Mouse (Mus musculus): Measurements from ENCODE around the gene Rgs3. TPM values are rescaled to one million over a fixed set of nuclear protein-coding genes. Genes with fewer than 3 reads are reported as not detected.
A peak's percentile ranks its signal among the peaks of the same experiment; 100 is the strongest.

Gene Rgs3
- polyA plus RNA-seq, 1 experiment: 92.5 TPM

DNA sequence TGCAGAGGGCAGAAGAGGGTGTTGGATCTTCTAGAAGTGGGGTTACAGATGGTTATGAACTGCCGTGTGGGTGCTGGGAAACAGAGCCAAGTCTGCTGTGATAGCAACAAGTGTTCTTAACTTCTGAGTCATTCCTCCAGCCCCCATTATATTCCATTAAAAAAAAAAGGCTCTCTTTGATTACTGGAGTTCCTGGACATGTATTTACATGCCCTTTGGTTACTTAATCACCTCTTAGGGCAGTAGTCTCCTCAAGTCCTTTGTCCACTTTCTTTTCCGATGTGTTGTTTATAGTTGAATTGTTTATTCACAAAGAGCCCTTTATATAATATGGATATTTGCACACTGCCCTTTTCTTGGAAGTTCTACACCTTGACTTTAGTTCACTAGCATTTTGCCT, 106.2 kb downstream of the Rgs3 start:
- no peak for DNase-seq (ENCODE audit: low read depth)
- no peak for TF ChIP-seq POLR2A (IDR thresholded peaks at IDR 0.05; ENCODE audit: borderline replicate concordance, extremely low read depth, insufficient read depth, insufficient read length, poor library complexity, severe bottlenecking)
- TF ChIP-seq CTCF (IDR thresholded peaks at IDR 0.05; ENCODE audit: borderline replicate concordance, extremely low read depth, insufficient read depth, insufficient read length): no peak

DNA sequence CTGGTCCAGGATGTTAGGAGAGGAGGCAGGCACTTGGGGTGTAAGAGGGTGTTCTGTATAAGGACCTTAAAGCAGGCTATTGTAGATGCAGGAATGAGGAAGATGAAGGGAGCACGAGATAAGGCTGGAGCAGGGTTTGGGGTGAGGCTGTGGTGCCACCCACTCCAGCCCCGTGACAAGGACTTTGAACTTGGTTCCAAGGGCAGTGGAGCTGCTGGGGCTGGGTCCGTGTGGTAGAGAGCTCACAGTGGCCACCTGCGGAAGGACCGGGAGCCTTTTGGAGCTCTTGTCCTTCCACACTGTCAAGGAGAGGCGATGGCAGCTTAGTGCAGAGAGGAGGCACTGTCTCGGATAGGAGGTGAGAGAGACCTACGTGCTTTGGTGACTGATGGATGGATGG, 109.0 kb downstream of the Rgs3 start:
- no peak for DNase-seq (ENCODE audit: low read depth)
- TF ChIP-seq POLR2A (IDR thresholded peaks at IDR 0.05; ENCODE audit: borderline replicate concordance, extremely low read depth, insufficient read depth, insufficient read length, poor library complexity, severe bottlenecking) (no peak), CTCF (IDR thresholded peaks at IDR 0.05; ENCODE audit: borderline replicate concordance, extremely low read depth, insufficient read depth, insufficient read length) (no peak)

DNA sequence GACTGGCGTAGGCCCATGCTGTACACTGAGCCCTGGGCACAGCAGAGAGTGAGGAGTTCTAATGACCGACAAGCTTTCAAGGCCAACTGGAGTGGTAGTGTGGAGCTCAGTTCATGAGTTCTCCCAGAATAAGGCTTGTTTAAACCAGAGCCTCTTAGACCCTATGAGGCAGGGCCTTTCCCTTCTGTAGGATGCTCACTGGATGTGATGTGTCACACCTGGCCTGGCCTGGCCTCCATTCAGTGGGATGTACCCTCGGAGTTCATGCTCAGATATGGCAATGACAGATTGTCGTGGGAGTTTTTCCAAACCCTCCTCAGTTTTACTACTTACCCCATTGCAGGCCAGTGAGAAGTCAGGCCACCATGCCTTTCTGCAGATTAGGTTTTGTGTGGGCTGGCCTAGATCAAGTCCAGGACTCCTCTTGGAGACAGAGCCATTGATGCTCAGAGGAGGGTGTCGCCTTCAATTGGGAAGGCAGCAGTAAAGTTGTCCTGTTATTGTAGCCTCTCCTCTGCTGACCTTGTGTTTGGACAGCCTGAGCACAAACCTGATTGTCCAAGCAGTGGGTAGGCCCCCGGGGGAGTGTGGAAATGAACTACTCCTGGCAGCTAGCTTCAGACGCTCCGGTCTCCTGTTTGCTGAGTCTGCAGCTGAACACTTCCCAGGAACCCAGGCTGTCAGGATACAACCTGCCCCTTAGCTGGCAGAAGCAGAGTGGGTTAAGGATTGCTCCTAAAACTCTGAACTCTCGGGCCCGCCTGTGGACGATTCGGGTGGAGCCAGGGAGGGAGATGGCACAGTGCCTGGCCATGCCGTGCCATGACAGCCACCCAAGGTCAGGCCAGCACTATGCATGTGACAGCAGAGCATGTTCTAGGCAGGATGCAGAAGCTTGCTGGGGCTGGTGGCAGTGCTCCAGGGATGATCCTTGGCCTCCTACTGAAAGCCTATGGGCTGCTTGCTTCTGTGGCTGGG, 109.7 kb downstream of the Rgs3 start:
- TF ChIP-seq POLR2A (IDR thresholded peaks at IDR 0.05; ENCODE audit: borderline replicate concordance, extremely low read depth, insufficient read depth, insufficient read length, poor library complexity, severe bottlenecking) (no peak), CTCF (IDR thresholded peaks at IDR 0.05; ENCODE audit: borderline replicate concordance, extremely low read depth, insufficient read depth, insufficient read length) (no peak)
- no peak for DNase-seq (ENCODE audit: low read depth)

DNA sequence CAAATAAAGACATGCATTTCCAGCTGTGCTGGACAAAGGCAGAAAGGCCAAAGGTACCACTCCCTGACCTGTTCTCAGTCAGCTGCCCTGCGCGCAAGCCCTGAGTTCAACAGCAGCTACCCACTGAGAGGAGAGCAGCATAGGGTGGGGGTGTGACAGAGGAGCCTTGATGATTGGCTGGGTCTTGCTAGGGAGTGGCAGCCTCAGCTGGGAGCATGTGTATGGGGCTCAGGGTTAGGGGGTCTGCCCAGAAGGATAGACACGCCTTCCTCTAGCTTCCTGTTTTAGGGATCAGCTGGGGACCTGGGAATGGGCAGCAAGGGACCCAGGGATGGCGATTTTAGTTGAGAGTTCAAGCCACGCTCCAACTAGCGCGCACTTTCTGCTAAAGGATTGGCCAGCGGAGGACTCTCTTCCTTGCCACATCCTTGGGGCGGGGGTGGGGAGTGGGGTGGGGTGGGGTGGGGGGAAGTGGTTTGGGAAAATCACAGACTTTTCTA, 113.9 kb downstream of the Rgs3 start:
- peak; percentile 65 for DNase-seq (ENCODE audit: low read depth)
- TF ChIP-seq POLR2A (IDR thresholded peaks at IDR 0.05; ENCODE audit: borderline replicate concordance, extremely low read depth, insufficient read depth, insufficient read length, poor library complexity, severe bottlenecking) (no peak), CTCF (IDR thresholded peaks at IDR 0.05; ENCODE audit: borderline replicate concordance, extremely low read depth, insufficient read depth, insufficient read length) (no peak)

DNA sequence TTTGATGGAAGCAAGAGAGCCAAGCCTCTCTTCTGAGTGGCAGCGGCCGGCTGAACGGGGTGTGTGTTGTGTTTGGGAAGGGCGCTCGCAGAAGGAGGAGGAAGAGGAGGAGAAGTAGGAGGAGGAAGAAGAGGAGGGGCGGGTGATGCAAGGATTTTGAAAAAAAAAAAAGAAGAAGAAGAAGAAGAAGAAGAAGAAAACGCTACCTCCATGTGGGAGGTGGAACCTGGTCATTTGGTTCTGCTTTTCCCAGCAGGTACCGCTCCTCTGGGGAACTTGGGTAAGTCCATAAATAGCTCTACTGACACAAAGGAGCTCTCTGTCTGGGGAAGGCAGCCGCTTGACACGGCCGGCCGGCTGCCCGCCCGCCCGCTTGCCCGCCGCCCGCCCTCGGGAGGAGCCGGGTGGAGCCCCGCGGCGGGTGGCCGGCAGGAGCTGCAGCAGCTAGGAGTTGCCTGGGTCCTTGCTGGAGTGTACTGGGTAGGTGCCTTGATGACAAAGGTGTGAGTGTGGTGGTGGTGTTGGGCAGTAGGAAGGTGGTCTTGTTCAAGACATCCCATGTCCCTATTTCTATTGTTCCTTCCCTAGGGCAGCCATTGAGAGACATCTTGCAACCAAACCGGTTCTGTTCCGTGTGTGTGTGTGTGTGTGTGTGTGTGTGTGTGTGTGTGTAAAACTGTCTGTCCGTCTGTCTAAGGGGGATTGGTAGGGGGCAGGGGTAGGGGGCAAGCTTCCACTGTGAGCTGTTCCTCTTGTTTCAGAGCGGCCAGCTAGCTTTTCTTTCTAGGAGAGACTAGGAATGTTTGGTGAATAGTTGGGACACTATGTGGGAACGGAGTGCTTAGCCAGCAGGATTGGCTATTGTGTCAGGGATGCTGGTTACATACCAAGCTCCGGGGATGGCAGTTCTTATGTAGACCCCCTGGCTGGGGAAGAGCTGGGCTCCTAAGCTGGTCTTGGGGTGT, 114.7 kb downstream of the Rgs3 start:
- DNase-seq (ENCODE audit: low read depth): peak; percentile 76
- no peak for TF ChIP-seq CTCF (IDR thresholded peaks at IDR 0.05; ENCODE audit: borderline replicate concordance, extremely low read depth, insufficient read depth, insufficient read length)
- peak; percentile 35; the same call in 1 of the 2 replicates for TF ChIP-seq POLR2A (IDR thresholded peaks at IDR 0.05; ENCODE audit: borderline replicate concordance, extremely low read depth, insufficient read depth, insufficient read length, poor library complexity, severe bottlenecking)

DNA sequence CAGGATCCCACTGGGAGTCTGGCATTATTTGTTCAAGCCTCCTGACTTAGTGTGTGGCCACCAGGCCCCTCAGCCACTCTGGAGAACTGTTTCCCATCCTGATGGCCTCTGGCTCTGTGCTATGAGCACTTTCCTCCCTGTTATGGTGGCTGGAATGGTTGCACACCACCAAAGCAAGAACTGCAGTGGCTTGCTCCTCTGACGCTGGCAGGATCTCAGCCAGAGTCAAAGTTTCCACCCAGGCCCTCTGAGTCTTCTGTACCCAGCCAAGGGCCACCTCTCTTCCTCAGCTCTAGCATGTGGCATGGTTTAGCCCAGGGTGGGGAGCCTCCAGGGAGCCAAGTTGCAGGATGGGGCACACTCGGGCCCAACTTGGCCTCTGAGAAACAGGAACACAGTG, 115.7 kb downstream of the Rgs3 start:
- no peak for DNase-seq (ENCODE audit: low read depth)
- TF ChIP-seq POLR2A (IDR thresholded peaks at IDR 0.05; ENCODE audit: borderline replicate concordance, extremely low read depth, insufficient read depth, insufficient read length, poor library complexity, severe bottlenecking) (no peak), CTCF (IDR thresholded peaks at IDR 0.05; ENCODE audit: borderline replicate concordance, extremely low read depth, insufficient read depth, insufficient read length) (no peak)

DNA sequence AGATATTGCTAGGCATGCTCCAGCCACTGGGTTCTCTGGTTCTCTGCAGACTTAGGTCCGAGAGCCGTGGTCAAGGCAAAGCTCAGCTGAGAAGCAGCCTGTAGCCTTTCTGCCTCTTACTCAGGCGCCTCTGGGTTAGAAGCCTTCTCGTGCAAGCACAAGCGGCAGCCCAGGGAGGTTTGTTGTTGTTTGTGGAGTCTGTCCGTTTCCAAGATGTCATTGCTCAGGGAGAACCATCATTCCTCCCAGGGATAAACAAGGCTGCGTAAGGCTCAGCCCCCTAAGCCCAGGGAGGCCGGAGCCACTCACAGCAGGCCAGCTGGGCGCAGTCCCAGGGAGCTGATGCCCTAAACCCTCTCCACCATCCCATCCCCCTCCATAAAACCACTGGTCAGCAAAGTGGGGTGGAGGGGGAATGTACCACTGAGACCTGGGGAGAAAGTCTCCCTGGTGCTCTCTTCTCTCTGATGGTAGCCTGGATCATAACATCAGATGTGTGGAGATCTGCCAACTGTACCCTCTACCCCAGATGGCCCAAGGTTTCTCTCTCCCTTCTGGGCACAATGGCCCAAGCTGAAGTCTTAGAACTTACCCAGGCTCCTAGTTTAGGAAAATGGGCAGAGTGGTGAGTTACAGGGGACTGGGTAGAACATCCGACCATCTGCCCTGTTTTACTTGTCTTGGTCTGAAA, 117.5 kb downstream of the Rgs3 start:
- TF ChIP-seq CTCF (IDR thresholded peaks at IDR 0.05; ENCODE audit: borderline replicate concordance, extremely low read depth, insufficient read depth, insufficient read length) (no peak), POLR2A (IDR thresholded peaks at IDR 0.05; ENCODE audit: borderline replicate concordance, extremely low read depth, insufficient read depth, insufficient read length, poor library complexity, severe bottlenecking) (no peak)
- DNase-seq (ENCODE audit: low read depth): no peak

DNA sequence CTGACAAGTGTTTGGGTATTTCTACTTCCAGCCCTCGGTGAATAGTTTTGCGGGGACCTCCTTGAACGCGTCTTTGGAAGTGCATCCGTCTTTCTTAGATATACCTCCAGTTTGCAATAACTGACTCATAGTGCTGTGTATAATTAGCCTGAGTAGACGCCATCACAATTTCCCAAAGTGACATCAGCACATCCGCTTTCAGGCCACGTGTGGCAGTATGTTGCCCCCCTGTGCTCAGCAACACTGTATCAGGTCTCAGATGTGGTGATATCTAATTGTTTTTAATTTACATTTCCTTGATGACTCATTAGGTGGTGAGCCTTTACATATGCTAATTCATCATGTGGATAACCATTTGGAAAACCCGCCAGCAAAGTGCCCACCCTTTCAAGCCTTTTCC, 119.5 kb downstream of the Rgs3 start:
- peak; percentile 53 for DNase-seq (ENCODE audit: low read depth)
- TF ChIP-seq POLR2A (IDR thresholded peaks at IDR 0.05; ENCODE audit: borderline replicate concordance, extremely low read depth, insufficient read depth, insufficient read length, poor library complexity, severe bottlenecking): no peak
- no peak for TF ChIP-seq CTCF (IDR thresholded peaks at IDR 0.05; ENCODE audit: borderline replicate concordance, extremely low read depth, insufficient read depth, insufficient read length)

DNA sequence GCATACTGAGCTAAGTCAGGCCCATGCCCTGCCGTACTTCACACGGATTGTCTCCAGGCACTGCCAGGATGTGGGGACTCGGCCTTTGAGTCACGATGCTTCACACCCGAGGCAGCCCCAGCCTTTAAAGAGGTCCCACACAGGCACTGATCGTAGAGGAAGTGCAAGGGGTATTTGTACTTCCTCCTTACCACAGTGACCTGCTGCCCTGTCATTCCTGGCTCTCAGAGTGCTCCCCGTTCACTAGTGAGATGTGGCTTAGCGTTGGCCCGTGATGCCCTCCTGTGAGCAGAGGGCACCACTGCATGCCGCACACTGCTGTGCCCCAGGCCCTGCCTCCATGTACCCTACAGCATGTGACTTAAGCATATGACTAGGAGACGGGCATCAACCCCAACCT, 121.8 kb downstream of the Rgs3 start:
- no peak for TF ChIP-seq POLR2A (IDR thresholded peaks at IDR 0.05; ENCODE audit: borderline replicate concordance, extremely low read depth, insufficient read depth, insufficient read length, poor library complexity, severe bottlenecking)
- no peak for TF ChIP-seq CTCF (IDR thresholded peaks at IDR 0.05; ENCODE audit: borderline replicate concordance, extremely low read depth, insufficient read depth, insufficient read length)
- DNase-seq (ENCODE audit: low read depth): no peak

DNA sequence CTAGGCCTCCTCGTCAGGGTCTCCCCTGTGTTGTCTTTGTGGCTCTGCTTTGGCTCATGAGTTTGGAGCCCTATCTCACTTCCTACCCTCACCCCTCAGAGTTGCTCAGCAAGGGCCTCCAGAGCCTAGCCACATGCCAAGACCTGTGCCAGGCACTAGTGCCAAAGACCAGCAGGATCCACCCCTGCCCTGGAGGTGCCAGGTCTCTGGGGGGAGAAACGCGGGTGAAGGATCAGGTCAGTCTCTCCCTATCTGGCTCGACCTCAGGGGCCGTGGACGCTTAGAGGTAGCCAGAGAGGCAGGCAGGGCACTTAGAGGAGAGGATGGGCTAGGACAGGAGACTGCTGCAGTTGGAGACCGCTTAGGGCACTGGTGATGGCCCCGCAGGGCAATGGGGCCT, 122.7 kb downstream of the Rgs3 start:
- no peak for DNase-seq (ENCODE audit: low read depth)
- TF ChIP-seq POLR2A (IDR thresholded peaks at IDR 0.05; ENCODE audit: borderline replicate concordance, extremely low read depth, insufficient read depth, insufficient read length, poor library complexity, severe bottlenecking): no peak
- TF ChIP-seq CTCF (IDR thresholded peaks at IDR 0.05; ENCODE audit: borderline replicate concordance, extremely low read depth, insufficient read depth, insufficient read length): no peak

Measured in brain, embryonic 14.5 days (tissue).